In genomic region chr6:120612346-120612745, GRCm38 (mm10) we compare ENCODE assay signal across 22 mouse cellular contexts. TPM values are rescaled to one million over a fixed set of nuclear protein-coding genes. Genes with fewer than 3 reads are reported as not detected.
DNase-seq lines count a peak whose midpoint lies in the region; ATAC-seq and TF ChIP-seq lines count a peak whose summit lies in the region.
"Had no signal": no experiment of that assay in that cellular context is flagged by ENCODE, and none has a peak within 500 bp of the region (broad histone marks: within the 10 kb centered on the region; RNA-seq: fewer than 3 reads in every experiment).

No protein-coding gene starts in this region.

- H3K4me3 ChIP-seq in kidney, embryonic 14.5 days (ENCODE audit: low read length) = no peak overlapping the region
- H3K4me3 ChIP-seq in kidney, embryonic 15.5 days (replicated peaks) = no peak overlapping the region
- H3K4me3 ChIP-seq in kidney, embryonic 16.5 days (ENCODE audit: low read length) = no peak overlapping the region
- H3K4me3 ChIP-seq in kidney, postnatal 0 days (replicated peaks; ENCODE audit: low read depth, low read length) = no peak overlapping the region

- no peaks in the 10 kb centered on the region for H3K36me3 ChIP-seq in kidney, embryonic 14.5 days (ENCODE audit: control insufficient read depth, insufficient read depth, low read length)
- H3K36me3 ChIP-seq in kidney, embryonic 15.5 days = no peaks in the 10 kb centered on the region
- no peaks in the 10 kb centered on the region for H3K36me3 ChIP-seq in kidney, embryonic 16.5 days (ENCODE audit: insufficient read depth, low read length)
- H3K36me3 ChIP-seq in kidney, postnatal 0 days (ENCODE audit: insufficient read depth, low read length) = no peaks in the 10 kb centered on the region
- H3K36me3 ChIP-seq: G1E had no signal

- no peak for DNase-seq in kidney, postnatal 4 days
- DNase-seq in kidney, postnatal 36 days = no peak
- no peak for DNase-seq in kidney, postnatal 25 days
- DNase-seq in kidney, postnatal 0 days (ENCODE audit: low spot score) = peak; percentile 64
- DNase-seq in kidney, adult 9 months = no peak
- DNase-seq: adrenal gland, adult 2 months; adrenal gland, adult 8-10 months; adrenal gland, postnatal 10 days; adrenal gland, postnatal 14 days; adrenal gland, postnatal 25 days; adrenal gland, postnatal 36 days; B cell, adult 2 months; cerebellum, adult 11 months; cerebellum, adult 11-12 months had no signal

- WGBS in kidney, embryonic 14.5 days = 20% methylated on average over 7 of the region's 7 CpGs
- WGBS in kidney, embryonic 15.5 days = 29% methylated on average over 7 of the region's 7 CpGs
- 25% methylated on average over 7 of the region's 7 CpGs for WGBS in kidney, embryonic 16.5 days
- WGBS in kidney, postnatal 0 days = 31% methylated on average over 7 of the region's 7 CpGs

- ATAC-seq in kidney, embryonic 14.5 days (ENCODE audit: low FRiP score, low TSS enrichment) = peak; percentile 83
- peak; percentile 85 for ATAC-seq in kidney, embryonic 15.5 days (replicated peaks; ENCODE audit: low FRiP score)
- peak; percentile 77; the same call in 1 of the 2 replicates for ATAC-seq in kidney, embryonic 16.5 days (ENCODE audit: low FRiP score, low TSS enrichment)
- 0 out of 2 replicates have a peak, but pooled peaks have one; percentile 54 for ATAC-seq in kidney, postnatal 0 days (replicated peaks; ENCODE audit: low FRiP score, low read depth)
- ATAC-seq: activated CD4-positive, CD25-positive, alpha-beta regulatory T cell, adult 4 months; CD4-positive, CD25-positive, alpha-beta regulatory T cell, adult 4 months; Patski had no signal

- H3K9ac ChIP-seq in kidney, embryonic 14.5 days (ENCODE audit: low read depth, low read length) = no peak overlapping the region
- H3K9ac ChIP-seq in kidney, embryonic 15.5 days = no peak overlapping the region
- no peak overlapping the region for H3K9ac ChIP-seq in kidney, embryonic 16.5 days (replicated peaks; ENCODE audit: low read length)
- no peak overlapping the region for H3K9ac ChIP-seq in kidney, postnatal 0 days (ENCODE audit: low read depth, low read length)

- no peaks in the 10 kb centered on the region for H3K27me3 ChIP-seq in kidney, embryonic 14.5 days (ENCODE audit: control insufficient read depth, insufficient read depth, low read length)
- no peaks in the 10 kb centered on the region for H3K27me3 ChIP-seq in kidney, embryonic 15.5 days
- no peaks in the 10 kb centered on the region for H3K27me3 ChIP-seq in kidney, embryonic 16.5 days (ENCODE audit: insufficient read depth, low read length)
- no peaks in the 10 kb centered on the region for H3K27me3 ChIP-seq in kidney, postnatal 0 days (ENCODE audit: insufficient read depth, low read length)
- H3K27me3 ChIP-seq: CH12.LX, Patski had no signal

- H3K9me3 ChIP-seq in kidney, embryonic 14.5 days (ENCODE audit: control insufficient read depth, low read length) = no peaks in the 10 kb centered on the region
- no peaks in the 10 kb centered on the region for H3K9me3 ChIP-seq in kidney, embryonic 15.5 days (replicated peaks)
- H3K9me3 ChIP-seq in kidney, embryonic 16.5 days (ENCODE audit: low read length) = no peaks in the 10 kb centered on the region
- H3K9me3 ChIP-seq in kidney, postnatal 0 days (replicated peaks; ENCODE audit: low read length) = no peaks in the 10 kb centered on the region
- H3K9me3 ChIP-seq: G1E had no signal

- H3K4me1 ChIP-seq in kidney, embryonic 14.5 days (ENCODE audit: control insufficient read depth, insufficient read depth, low read length) = no peaks in the 10 kb centered on the region
- H3K4me1 ChIP-seq in kidney, embryonic 15.5 days = peaks cover 13% of the 10 kb centered on the region; the same call in 1 of the 2 replicates
- 0 out of 2 replicates have a peak, but pooled peaks cover 5% of the 10 kb centered on the region for H3K4me1 ChIP-seq in kidney, embryonic 16.5 days (ENCODE audit: insufficient read depth, low read length)
- H3K4me1 ChIP-seq in kidney, postnatal 0 days (replicated peaks; ENCODE audit: insufficient read depth, low read length) = no peaks in the 10 kb centered on the region

- H3K4me2 ChIP-seq in kidney, embryonic 14.5 days (replicated peaks; ENCODE audit: low read depth, low read length) = no peak overlapping the region
- no peak overlapping the region for H3K4me2 ChIP-seq in kidney, embryonic 15.5 days
- H3K4me2 ChIP-seq in kidney, embryonic 16.5 days (replicated peaks; ENCODE audit: low read depth, low read length) = no peak overlapping the region
- H3K4me2 ChIP-seq in kidney, postnatal 0 days (ENCODE audit: low read length) = no peak overlapping the region

- no peak overlapping the region for H3K27ac ChIP-seq in kidney, embryonic 14.5 days (ENCODE audit: low read depth, low read length)
- 0 out of 2 replicates have a peak overlapping the region, but pooled peaks have one; percentile 56 for H3K27ac ChIP-seq in kidney, embryonic 15.5 days
- H3K27ac ChIP-seq in kidney, embryonic 16.5 days (ENCODE audit: low read length) = no peak overlapping the region
- no peak overlapping the region for H3K27ac ChIP-seq in kidney, postnatal 0 days

- TF ChIP-seq CTCF in kidney, postnatal 0 days (IDR thresholded peaks at IDR 0.05; ENCODE audit: low read depth) = no peak

RNA-seq across cellular contexts. Expression of gene Cecr2, which starts 53.8 kb away (rescaled TPM):
- polyA plus RNA-seq in kidney, embryonic 14.5 days (2014; fragmentation: Nextera tagmentation; extraction: Ambion mirVana) = 8.5 and 11.2 TPM in 2 replicates
- 5.9 and 6.7 TPM in 2 replicates for polyA plus RNA-seq in kidney, embryonic 15.5 days (2015; fragmentation: Nextera tagmentation; extraction: Ambion mirVana)
- 3.9 and 4.8 TPM in 2 replicates for polyA plus RNA-seq in kidney, embryonic 16.5 days (2015; fragmentation: Nextera tagmentation; extraction: Ambion mirVana)
- polyA plus RNA-seq in kidney, postnatal 0 days (2015; fragmentation: Nextera tagmentation; extraction: Ambion mirVana) = 3.3 and 3.6 TPM in 2 replicates
